Mouse (Mus musculus): ENCODE measurements around the gene Atp6v0e. TPM values are rescaled to one million over a fixed set of nuclear protein-coding genes. Genes with fewer than 3 reads are reported as not detected.

Atp6v0e gene
- polyA plus RNA-seq, 1 experiment, result 16.1 TPM

DNA sequence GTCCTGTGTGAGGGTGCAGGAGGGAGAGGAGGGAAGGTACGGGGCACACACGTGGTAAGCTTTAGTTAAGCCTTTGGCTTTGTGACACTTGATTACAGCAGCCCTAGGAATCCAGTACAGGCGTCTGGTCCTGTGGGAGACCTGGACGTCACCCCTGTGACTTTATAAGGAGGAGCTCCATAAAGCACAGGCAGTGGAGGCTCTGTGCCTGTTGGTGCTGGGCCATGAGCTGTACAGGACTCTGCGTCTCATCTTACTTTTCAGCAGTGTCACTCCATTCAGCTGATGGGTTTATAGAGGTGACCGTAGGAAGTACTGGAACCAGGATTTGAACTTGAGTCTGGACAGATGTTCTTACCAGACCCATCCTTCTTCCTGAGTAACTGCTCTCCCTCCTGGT, 39.0 kb upstream of the Atp6v0e start:
- Histone ChIP-seq H3K4me1 (peaks cover 57% of the 10 kb centered on the region), H3K9me3 (no peaks in the 10 kb centered on the region), H3K4me3 (replicated peaks) (no peak overlapping the region), H3K27me3 (replicated peaks) (no peaks in the 10 kb centered on the region), H3K36me3 (replicated peaks; ENCODE audit: low read length) (peaks cover 86% of the 10 kb centered on the region)
- no peak for TF ChIP-seq FLI1 (IDR thresholded peaks at IDR 0.05; ENCODE audit: low read length)
- no peak for TF ChIP-seq GATA1 (IDR thresholded peaks at IDR 0.05; ENCODE audit: borderline replicate concordance, low read length)

DNA sequence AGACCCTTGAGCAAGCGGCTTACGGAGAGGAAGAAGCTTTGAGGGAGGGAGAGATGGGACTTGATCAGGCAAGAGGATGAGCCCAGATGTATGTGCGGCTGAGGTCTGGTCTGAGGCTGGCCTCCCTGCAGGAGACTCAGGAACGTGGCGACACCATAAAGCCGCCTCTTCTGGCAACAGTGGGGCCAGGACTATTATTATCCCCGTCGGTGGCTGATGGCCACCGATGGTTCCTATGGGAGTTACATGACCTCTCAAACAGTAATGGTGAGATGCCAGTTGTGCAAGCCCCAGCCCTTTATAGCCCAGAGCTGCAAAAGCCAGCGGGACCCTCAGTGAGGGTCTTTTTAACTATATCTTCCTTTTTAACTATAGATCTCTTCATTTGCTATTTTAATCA, 38.0 kb upstream of the Atp6v0e start:
- H3K36me3 ChIP-seq (replicated peaks; ENCODE audit: low read length), result peaks cover 89% of the 10 kb centered on the region

DNA sequence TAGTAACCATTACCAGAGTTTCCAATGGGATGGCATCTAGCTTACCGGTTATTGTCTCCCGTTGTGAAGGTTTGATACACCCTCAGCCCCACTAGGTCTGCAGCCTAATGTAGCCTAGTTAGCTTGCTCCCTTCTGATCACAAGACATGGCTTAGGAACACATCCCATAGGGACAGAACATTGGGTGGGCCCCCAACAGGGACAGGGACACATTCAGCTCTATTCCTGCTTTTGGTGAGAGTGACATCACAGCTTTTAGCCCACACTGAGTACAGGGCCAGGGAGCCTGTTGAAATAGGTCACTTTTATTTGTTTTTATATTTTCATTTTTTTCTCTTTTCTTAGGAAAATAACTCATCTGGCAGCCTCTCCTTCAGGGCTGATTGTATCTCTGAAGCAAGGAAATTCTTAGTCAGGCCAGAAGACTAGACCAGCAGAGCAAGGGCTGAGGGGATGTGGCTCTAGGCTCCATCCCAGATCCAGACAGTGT, 37.5 kb upstream of the Atp6v0e start:
- Histone ChIP-seq H3K36me3 (replicated peaks; ENCODE audit: low read length) (peaks cover 90% of the 10 kb centered on the region), H3K4me3 (replicated peaks) (no peak overlapping the region), H3K27me3 (replicated peaks) (no peaks in the 10 kb centered on the region), H3K4me1 (peaks cover 55% of the 10 kb centered on the region), H3K9me3 (no peaks in the 10 kb centered on the region)
- TF ChIP-seq FLI1 (IDR thresholded peaks at IDR 0.05; ENCODE audit: low read length) (no peak), GATA1 (IDR thresholded peaks at IDR 0.05; ENCODE audit: borderline replicate concordance, low read length) (no peak)

More for the DNA sequence above, 38.0 kb upstream of the Atp6v0e start:
- no peak for TF ChIP-seq FLI1 (IDR thresholded peaks at IDR 0.05; ENCODE audit: low read length)
- no peak for TF ChIP-seq GATA1 (IDR thresholded peaks at IDR 0.05; ENCODE audit: borderline replicate concordance, low read length)
- Histone ChIP-seq H3K27me3 (replicated peaks) (no peaks in the 10 kb centered on the region), H3K4me3 (replicated peaks) (no peak overlapping the region), H3K4me1 (peaks cover 57% of the 10 kb centered on the region), H3K9me3 (no peaks in the 10 kb centered on the region)

DNA sequence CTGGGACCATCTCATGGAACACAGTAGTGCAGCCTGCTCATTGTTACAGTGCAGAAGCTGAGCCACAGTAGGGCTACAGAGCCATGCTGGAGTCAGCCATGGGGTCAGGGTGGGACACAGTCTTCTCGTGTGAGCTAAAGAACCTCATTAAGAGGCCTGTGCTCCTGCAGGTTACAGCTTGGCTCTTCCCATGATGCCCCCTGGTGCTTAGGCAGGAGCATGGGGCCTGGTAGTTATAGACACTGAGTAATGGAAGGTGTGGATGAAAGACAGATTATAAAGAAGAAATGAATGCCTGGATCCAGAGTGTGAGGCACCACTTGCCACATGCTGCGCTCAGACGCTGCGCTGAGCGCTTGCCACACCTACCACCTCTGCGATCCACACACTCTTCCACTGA, 34.6 kb upstream of the Atp6v0e start:
- no peak for TF ChIP-seq GATA1 (IDR thresholded peaks at IDR 0.05; ENCODE audit: borderline replicate concordance, low read length)
- no peak for TF ChIP-seq FLI1 (IDR thresholded peaks at IDR 0.05; ENCODE audit: low read length)
- Histone ChIP-seq H3K4me3 (replicated peaks) (no peak overlapping the region), H3K9me3 (no peaks in the 10 kb centered on the region), H3K4me1 (peaks cover 49% of the 10 kb centered on the region), H3K36me3 (replicated peaks; ENCODE audit: low read length) (peaks cover 94% of the 10 kb centered on the region), H3K27me3 (replicated peaks) (no peaks in the 10 kb centered on the region)

DNA sequence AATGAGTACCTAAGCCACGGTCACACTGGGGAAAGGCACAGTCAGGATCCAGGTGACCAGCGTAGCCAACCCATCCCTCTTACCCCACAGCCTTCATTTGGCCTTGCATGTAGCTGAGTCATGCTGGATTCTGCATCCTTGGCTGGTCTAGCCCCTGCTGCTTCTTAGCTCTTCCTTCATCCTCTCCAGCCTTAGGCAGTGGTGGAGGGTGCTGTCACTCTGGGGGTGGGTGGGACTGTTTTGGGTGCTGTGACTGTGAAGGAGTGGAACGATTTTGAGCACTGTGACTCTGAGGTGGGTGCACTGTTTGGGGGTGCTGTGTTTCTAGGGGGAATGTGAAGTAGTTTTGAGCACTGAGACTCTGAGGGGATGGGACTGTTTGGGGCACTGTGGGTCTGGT, 34.1 kb upstream of the Atp6v0e start:
- H3K9me3 ChIP-seq, result no peaks in the 10 kb centered on the region
- TF ChIP-seq FLI1 (IDR thresholded peaks at IDR 0.05; ENCODE audit: low read length) (no peak), GATA1 (IDR thresholded peaks at IDR 0.05; ENCODE audit: borderline replicate concordance, low read length) (no peak)
- H3K27me3 ChIP-seq (replicated peaks), result no peaks in the 10 kb centered on the region
- peaks cover 94% of the 10 kb centered on the region for H3K36me3 ChIP-seq (replicated peaks; ENCODE audit: low read length)
- peaks cover 53% of the 10 kb centered on the region for H3K4me1 ChIP-seq
- H3K4me3 ChIP-seq (replicated peaks), result no peak overlapping the region

DNA sequence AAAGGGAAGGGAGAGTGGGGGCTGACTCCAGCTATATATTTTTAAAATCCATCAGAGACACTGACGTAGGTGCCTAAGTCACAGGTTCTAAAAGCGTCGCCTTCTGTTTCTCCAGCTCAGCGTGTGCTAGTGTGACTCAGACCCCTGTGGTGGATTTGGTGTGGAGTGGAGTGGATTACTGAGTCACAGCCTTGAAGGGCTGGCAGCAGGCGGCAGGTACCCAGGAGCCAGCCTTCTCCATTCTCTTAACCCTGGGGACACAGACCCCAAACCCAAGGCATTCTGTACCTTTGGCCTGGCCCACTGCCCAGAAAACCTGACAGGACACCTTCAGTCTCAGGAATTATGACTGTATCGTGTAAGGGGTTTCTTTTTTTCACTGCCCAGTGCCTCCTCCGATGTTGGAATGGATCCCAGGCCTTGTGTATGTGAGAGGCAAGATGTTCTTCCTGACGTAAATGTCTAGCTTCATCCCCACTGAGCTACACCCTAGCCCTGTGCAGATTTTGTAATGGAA, 31.2 kb upstream of the Atp6v0e start:
- Histone ChIP-seq H3K4me1 (peaks cover 46% of the 10 kb centered on the region), H3K36me3 (replicated peaks; ENCODE audit: low read length) (peaks cover 93% of the 10 kb centered on the region)
- TF ChIP-seq FLI1 (IDR thresholded peaks at IDR 0.05; ENCODE audit: low read length), result no peak
- TF ChIP-seq GATA1 (IDR thresholded peaks at IDR 0.05; ENCODE audit: borderline replicate concordance, low read length), result no peak

DNA sequence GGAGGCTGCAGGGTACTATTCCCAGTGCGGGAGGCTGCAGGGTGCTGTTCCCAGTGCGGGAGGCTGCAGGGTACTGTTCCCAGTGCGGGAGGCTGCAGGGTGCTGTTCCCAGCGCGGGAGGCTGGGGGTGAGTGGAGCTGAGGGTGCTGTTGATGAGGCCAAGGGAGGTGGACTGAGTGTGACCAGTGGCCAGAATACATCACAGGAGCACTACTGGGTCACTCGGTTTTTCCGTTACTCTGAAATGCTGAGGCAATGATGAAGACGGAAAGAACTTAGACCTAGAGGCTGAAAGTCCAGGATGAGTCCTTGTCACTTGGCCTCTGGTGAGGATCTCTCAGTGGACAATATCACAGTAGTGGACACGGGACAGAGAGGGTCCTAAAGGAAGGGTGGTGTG, 29.8 kb upstream of the Atp6v0e start:
- no peaks in the 10 kb centered on the region for H3K9me3 ChIP-seq
- peaks cover 96% of the 10 kb centered on the region for H3K36me3 ChIP-seq (replicated peaks; ENCODE audit: low read length)
- H3K27me3 ChIP-seq (replicated peaks), result no peaks in the 10 kb centered on the region
- peaks cover 33% of the 10 kb centered on the region for H3K4me1 ChIP-seq
- no peak overlapping the region for H3K4me3 ChIP-seq (replicated peaks)
- TF ChIP-seq GATA1 (IDR thresholded peaks at IDR 0.05; ENCODE audit: borderline replicate concordance, low read length) (no peak), FLI1 (IDR thresholded peaks at IDR 0.05; ENCODE audit: low read length) (no peak)

More for the DNA sequence above, 31.2 kb upstream of the Atp6v0e start:
- Histone ChIP-seq H3K27me3 (replicated peaks) (no peaks in the 10 kb centered on the region), H3K9me3 (no peaks in the 10 kb centered on the region), H3K4me3 (replicated peaks) (no peak overlapping the region)

DNA sequence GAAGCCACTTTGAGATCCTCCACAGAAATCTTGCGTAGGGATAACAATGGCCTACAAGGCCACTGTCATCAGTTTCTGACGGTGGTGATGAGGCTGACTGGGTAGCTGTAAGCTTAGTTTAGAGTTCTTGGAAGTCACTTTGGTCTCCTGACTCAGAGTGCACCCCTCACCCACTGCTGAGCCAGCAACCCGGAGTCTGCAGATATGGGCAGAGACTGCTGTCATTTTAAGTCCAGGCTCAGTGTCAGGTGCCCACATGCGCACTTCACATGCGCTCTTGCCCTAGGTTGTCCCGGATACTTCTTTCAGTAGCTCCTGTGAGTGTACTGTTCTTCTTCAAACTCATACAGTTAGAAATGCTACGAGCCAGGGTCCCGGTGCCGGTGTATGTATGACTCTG, 29.1 kb upstream of the Atp6v0e start:
- H3K4me1 ChIP-seq, result peaks cover 31% of the 10 kb centered on the region
- H3K36me3 ChIP-seq (replicated peaks; ENCODE audit: low read length), result peaks cover 96% of the 10 kb centered on the region
- H3K27me3 ChIP-seq (replicated peaks), result no peaks in the 10 kb centered on the region
- TF ChIP-seq GATA1 (IDR thresholded peaks at IDR 0.05; ENCODE audit: borderline replicate concordance, low read length) (no peak), FLI1 (IDR thresholded peaks at IDR 0.05; ENCODE audit: low read length) (no peak)
- no peaks in the 10 kb centered on the region for H3K9me3 ChIP-seq
- H3K4me3 ChIP-seq (replicated peaks), result no peak overlapping the region

DNA sequence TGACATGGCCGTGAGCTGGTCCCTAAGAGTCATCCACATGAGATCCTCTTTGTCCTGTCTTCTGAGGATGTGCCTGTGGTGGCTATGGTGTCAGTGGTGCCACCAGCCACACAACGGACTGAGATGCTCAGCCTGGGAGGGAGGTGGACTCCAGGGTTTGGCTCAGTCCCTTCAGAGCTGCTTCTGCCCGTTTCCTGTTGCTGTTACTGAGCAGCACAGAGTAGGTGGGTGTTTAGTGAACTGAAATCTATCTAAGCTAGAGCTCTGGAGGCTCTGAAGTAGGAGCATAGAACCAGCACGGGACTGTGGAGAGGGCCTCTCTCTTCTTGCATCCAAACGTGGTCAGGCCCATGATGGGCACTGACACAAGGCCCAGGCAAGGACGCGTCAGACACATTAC, 28.5 kb upstream of the Atp6v0e start:
- TF ChIP-seq FLI1 (IDR thresholded peaks at IDR 0.05; ENCODE audit: low read length) (no peak), GATA1 (IDR thresholded peaks at IDR 0.05; ENCODE audit: borderline replicate concordance, low read length) (no peak)
- no peak overlapping the region for H3K4me3 ChIP-seq (replicated peaks)
- peaks cover 32% of the 10 kb centered on the region for H3K4me1 ChIP-seq
- no peaks in the 10 kb centered on the region for H3K9me3 ChIP-seq
- peaks cover 96% of the 10 kb centered on the region for H3K36me3 ChIP-seq (replicated peaks; ENCODE audit: low read length)
- H3K27me3 ChIP-seq (replicated peaks), result no peaks in the 10 kb centered on the region

DNA sequence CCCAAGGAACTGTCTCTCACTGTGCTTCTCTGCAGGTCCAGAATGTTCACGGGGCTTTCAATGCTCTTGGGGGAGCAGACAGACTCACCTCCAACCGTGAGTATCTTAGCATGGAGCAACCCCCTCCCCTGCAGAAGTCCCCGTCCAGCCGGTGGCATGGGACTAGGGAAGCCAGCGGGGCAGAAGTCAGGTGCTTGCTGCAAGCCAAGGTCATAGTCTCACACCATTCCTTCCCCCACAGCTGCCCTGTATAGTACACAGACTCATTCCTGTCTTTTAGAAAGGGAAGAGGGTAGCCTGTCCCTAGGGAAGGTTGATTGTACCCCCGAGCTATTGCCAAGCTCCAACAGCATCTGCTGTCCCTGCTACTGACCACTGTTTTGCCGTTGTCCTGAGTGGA, 27.1 kb upstream of the Atp6v0e start:
- Histone ChIP-seq H3K9me3 (no peaks in the 10 kb centered on the region), H3K36me3 (replicated peaks; ENCODE audit: low read length) (peaks cover 94% of the 10 kb centered on the region), H3K4me1 (peaks cover 41% of the 10 kb centered on the region), H3K4me3 (replicated peaks) (no peak overlapping the region), H3K27me3 (replicated peaks) (no peaks in the 10 kb centered on the region)
- no peak for TF ChIP-seq GATA1 (IDR thresholded peaks at IDR 0.05; ENCODE audit: borderline replicate concordance, low read length)
- no peak for TF ChIP-seq FLI1 (IDR thresholded peaks at IDR 0.05; ENCODE audit: low read length)

DNA sequence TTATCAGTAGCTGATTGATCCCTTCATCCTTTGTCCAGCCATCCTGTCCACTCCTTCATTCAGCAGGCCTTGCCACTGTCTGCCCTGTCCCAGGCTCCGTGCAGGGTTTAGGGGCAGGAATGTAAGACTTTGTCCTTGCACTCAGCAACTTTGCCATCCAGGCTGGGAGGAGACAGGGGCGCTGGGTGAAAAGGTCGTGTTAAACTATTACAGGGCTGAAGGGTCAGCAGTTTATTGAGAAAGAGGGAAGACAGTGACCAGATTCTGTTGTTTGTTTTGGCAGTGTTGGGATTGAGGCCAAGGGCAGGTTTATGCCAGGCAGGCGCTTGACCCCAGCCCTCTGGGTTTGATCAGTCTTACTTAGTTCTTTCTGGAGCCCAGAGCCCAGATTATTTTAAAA, 25.2 kb upstream of the Atp6v0e start:
- Histone ChIP-seq H3K4me3 (replicated peaks) (no peak overlapping the region), H3K9me3 (no peaks in the 10 kb centered on the region), H3K4me1 (peaks cover 45% of the 10 kb centered on the region), H3K36me3 (replicated peaks; ENCODE audit: low read length) (peaks cover 94% of the 10 kb centered on the region), H3K27me3 (replicated peaks) (no peaks in the 10 kb centered on the region)
- TF ChIP-seq GATA1 (IDR thresholded peaks at IDR 0.05; ENCODE audit: borderline replicate concordance, low read length) (no peak), FLI1 (IDR thresholded peaks at IDR 0.05; ENCODE audit: low read length) (no peak)
